Mouse (Mus musculus) limb, embryonic 14.5 days (tissue): ENCODE measurements around the gene Mapk12. TPM values are rescaled to one million over a fixed set of nuclear protein-coding genes. Genes with fewer than 3 reads are reported as not detected.

Source experiments
- ATAC-seq: fragments of 200-750 bp; cut with Nextera tagmentation; 2 replicates; pipeline ENCODE4 v1.8.0; 2017; ENCODE audit warnings: low read depth, moderate number of reproducible peaks, moderate TSS enrichment; ENCODE audit not compliant: low FRiP score
- DNase-seq: peaks from one replicate; pipeline ENCODE4 v3.0.0-alpha.2; 2015; ENCODE audit warnings: low spot score
- H3K27ac ChIP-seq: fragments of 300-500 bp; sonication (generic); replicated peaks from 2 replicates; pipeline ENCODE4 v1.5.1; 2014; ENCODE audit warnings: low read depth, mild to moderate bottlenecking, low read length, moderate library complexity, mixed read lengths
- H3K27me3 ChIP-seq: fragments of 300-500 bp; sonication (generic); 2 replicates; pipeline ENCODE4 v1.6.1; 2014; ENCODE audit warnings: low read length, mixed read lengths; ENCODE audit not compliant: control insufficient read depth, insufficient read depth
- H3K36me3 ChIP-seq: fragments of 300-500 bp; sonication (generic); 2 replicates; pipeline ENCODE4 v1.6.1; 2014; ENCODE audit warnings: mild to moderate bottlenecking, low read length, moderate library complexity, mixed read lengths; ENCODE audit not compliant: control insufficient read depth, insufficient read depth
- H3K4me1 ChIP-seq: fragments of 300-500 bp; sonication (generic); 2 replicates; pipeline ENCODE4 v1.6.1; 2014; ENCODE audit warnings: antibody characterized with exemption, low read length, mixed read lengths; ENCODE audit not compliant: control insufficient read depth, insufficient read depth
- H3K4me2 ChIP-seq: fragments of 300-500 bp; sonication (generic); replicated peaks from 2 replicates; pipeline ENCODE4 v1.6.1; 2014; ENCODE audit warnings: low read depth, mild to moderate bottlenecking, low read length, moderate library complexity; ENCODE audit not compliant: severe bottlenecking
- H3K4me3 ChIP-seq: fragments of 300-500 bp; sonication (generic); replicated peaks from 2 replicates; pipeline ENCODE4 v1.5.1; 2014; ENCODE audit warnings: low read length
- H3K9ac ChIP-seq: fragments of 300-500 bp; sonication (generic); 2 replicates; pipeline ENCODE4 v1.6.1; 2014; ENCODE audit warnings: mild to moderate bottlenecking, low read depth, low read length, moderate library complexity; ENCODE audit not compliant: severe bottlenecking
- H3K9me3 ChIP-seq: fragments of 300-500 bp; sonication (generic); 2 replicates; pipeline ENCODE4 v1.6.1; 2016; ENCODE audit warnings: low read length; ENCODE audit not compliant: control insufficient read depth
- POLR2A ChIP-seq: fragments of 200-500 bp; IDR thresholded peaks from 2 replicates; pipeline ENCODE4 v1.8.0; 2012; ENCODE audit warnings: inconsistent platforms, mild to moderate bottlenecking, moderate library complexity, borderline replicate concordance; ENCODE audit not compliant: insufficient read depth, insufficient read length; ENCODE audit errors: extremely low read depth
- WGBS: fragments of 180-500 bp; shearing (Covaris S2); extraction: QIAGEN DNeasy Blood & Tissue Kit; methylation state at CpG from one replicate; pipeline ENCODE4 v1.1.7; 2014; 5-methylcytosine and 5-hydroxymethylcytosine counted together
- microRNA-seq: library from miRNA; unstranded; fragments of <30 nt; microRNA quantifications from one replicate; pipeline ENCODE4, GENCODE M21; 2016
- polyA plus RNA-seq, 2 experiments: library from polyadenylated mRNA; depleted of rRNA in 1 of 2; stranded (reverse) in 1 of 2; unstranded in 1 of 2; fragments of >200 nt; fragmentation: Nextera tagmentation in 1 of 2; extraction: Ambion mirVana in 1 of 2; gene quantifications; 2 replicates each; pipeline versions ENCODE4 v1.2.1 to v1.2.3; 2012 to 2014

Mapk12 gene
- polyA plus RNA-seq, 2 experiments, result 8.3 to 14.9 TPM

GRCm38 (mm10) chr15:89084826-89085225 is 55.7 kb downstream of the Mapk12 start:
- Histone ChIP-seq H3K36me3 (peaks cover 72% of the 10 kb centered on the region), H3K4me1 (peaks cover 3% of the 10 kb centered on the region), H3K27ac (no peak overlapping the region), H3K4me2 (no peak overlapping the region), H3K9me3 (no peaks in the 10 kb centered on the region), H3K9ac (no peak overlapping the region), H3K27me3 (no peaks in the 10 kb centered on the region), H3K4me3 (no peak overlapping the region)
- no peak for TF ChIP-seq POLR2A
- DNase-seq, result no peak
- ATAC-seq, result no peak
- WGBS, result 91% methylated on average over 2 of the region's 2 CpGs

GRCm38 (mm10) chr15:89083906-89084305 is 56.6 kb downstream of the Mapk12 start:
- Histone ChIP-seq H3K4me3 (no peak overlapping the region), H3K4me1 (no peaks in the 10 kb centered on the region), H3K36me3 (peaks cover 75% of the 10 kb centered on the region), H3K9me3 (no peaks in the 10 kb centered on the region), H3K4me2 (no peak overlapping the region), H3K9ac (no peak overlapping the region), H3K27me3 (no peaks in the 10 kb centered on the region), H3K27ac (no peak overlapping the region)
- ATAC-seq (no peak), DNase-seq (no peak)
- 93% methylated on average over 1 of the region's 1 CpGs for WGBS
- TF ChIP-seq POLR2A, result no peak

Small RNAs within 50 kb of the gene (microRNA-seq; reads per million reads assigned to microRNA genes)
- gene Mir6958 (2.3 reads per million, percentile 3 among the genes with 10 or more reads in this experiment), gene Mir7118 (not detected)

Other genes with a start within 250 kb of the Mapk12 start
- 0.08 TPM in 1 of 2 replicates, not detected in the other for gene Ttll8, start 186.3 kb downstream of the Mapk12 start, polyA plus RNA-seq (2012; rRNA removed)
- gene Ttll8, start 186.3 kb downstream of the Mapk12 start, polyA plus RNA-seq (2014; fragmentation: Nextera tagmentation; extraction: Ambion mirVana), result not detected in 2 replicates
- 0.31 and 0.36 TPM in 2 replicates for gene Mlc1, start 161.7 kb downstream of the Mapk12 start, polyA plus RNA-seq (2012; rRNA removed)
- 0.12 and 0.21 TPM in 2 replicates for gene Mlc1, start 161.7 kb downstream of the Mapk12 start, polyA plus RNA-seq (2014; fragmentation: Nextera tagmentation; extraction: Ambion mirVana)
- 0.04 and 0.10 TPM in 2 replicates for gene Mov10l1, start 157.8 kb downstream of the Mapk12 start, polyA plus RNA-seq (2012; rRNA removed)
- 0.11 and 0.19 TPM in 2 replicates for gene Mov10l1, start 157.8 kb downstream of the Mapk12 start, polyA plus RNA-seq (2014; fragmentation: Nextera tagmentation; extraction: Ambion mirVana)
- gene Panx2, start 81.0 kb downstream of the Mapk12 start, polyA plus RNA-seq (2012; rRNA removed), result 1.9 and 2.0 TPM in 2 replicates
- 0.29 and 0.48 TPM in 2 replicates for gene Panx2, start 81.0 kb downstream of the Mapk12 start, polyA plus RNA-seq (2014; fragmentation: Nextera tagmentation; extraction: Ambion mirVana)
- 43.5 and 51.0 TPM in 2 replicates for gene Trabd, start 65.6 kb downstream of the Mapk12 start, polyA plus RNA-seq (2012; rRNA removed)
- 47.8 and 51.0 TPM in 2 replicates for gene Trabd, start 65.6 kb downstream of the Mapk12 start, polyA plus RNA-seq (2014; fragmentation: Nextera tagmentation; extraction: Ambion mirVana)
- 32.7 and 40.7 TPM in 2 replicates for gene Selenoo, start 51.6 kb downstream of the Mapk12 start, polyA plus RNA-seq (2012; rRNA removed)
- 20.6 and 22.9 TPM in 2 replicates for gene Selenoo, start 51.6 kb downstream of the Mapk12 start, polyA plus RNA-seq (2014; fragmentation: Nextera tagmentation; extraction: Ambion mirVana)
- gene Tubgcp6, start 17.6 kb downstream of the Mapk12 start, polyA plus RNA-seq (2012; rRNA removed), result 36.8 and 56.5 TPM in 2 replicates
- gene Tubgcp6, start 17.6 kb downstream of the Mapk12 start, polyA plus RNA-seq (2014; fragmentation: Nextera tagmentation; extraction: Ambion mirVana), result 17.2 and 17.6 TPM in 2 replicates
- gene Hdac10, start 12.0 kb downstream of the Mapk12 start, polyA plus RNA-seq (2012; rRNA removed), result 38.1 and 49.4 TPM in 2 replicates
- gene Hdac10, start 12.0 kb downstream of the Mapk12 start, polyA plus RNA-seq (2014; fragmentation: Nextera tagmentation; extraction: Ambion mirVana), result 18.7 and 21.8 TPM in 2 replicates
- 13.4 and 15.9 TPM in 2 replicates for gene Mapk11, start 8.9 kb upstream of the Mapk12 start, polyA plus RNA-seq (2012; rRNA removed)
- gene Mapk11, start 8.9 kb upstream of the Mapk12 start, polyA plus RNA-seq (2014; fragmentation: Nextera tagmentation; extraction: Ambion mirVana), result 7.0 and 7.3 TPM in 2 replicates
- 212 and 268 TPM in 2 replicates for gene Plxnb2, start 40.1 kb upstream of the Mapk12 start, polyA plus RNA-seq (2012; rRNA removed)
- 170 and 183 TPM in 2 replicates for gene Plxnb2, start 40.1 kb upstream of the Mapk12 start, polyA plus RNA-seq (2014; fragmentation: Nextera tagmentation; extraction: Ambion mirVana)
- 39.2 and 53.6 TPM in 2 replicates for gene Dennd6b, start 55.8 kb upstream of the Mapk12 start, polyA plus RNA-seq (2012; rRNA removed)
- 12.7 and 14.0 TPM in 2 replicates for gene Dennd6b, start 55.8 kb upstream of the Mapk12 start, polyA plus RNA-seq (2014; fragmentation: Nextera tagmentation; extraction: Ambion mirVana)
- 59.0 and 71.5 TPM in 2 replicates for gene Ppp6r2, start 70.8 kb upstream of the Mapk12 start, polyA plus RNA-seq (2012; rRNA removed)
- 28.3 and 31.7 TPM in 2 replicates for gene Ppp6r2, start 70.8 kb upstream of the Mapk12 start, polyA plus RNA-seq (2014; fragmentation: Nextera tagmentation; extraction: Ambion mirVana)
- 154 and 170 TPM in 2 replicates for gene Sbf1, start 174.6 kb upstream of the Mapk12 start, polyA plus RNA-seq (2012; rRNA removed)
- gene Sbf1, start 174.6 kb upstream of the Mapk12 start, polyA plus RNA-seq (2014; fragmentation: Nextera tagmentation; extraction: Ambion mirVana), result 65.1 and 72.3 TPM in 2 replicates
- gene Adm2, start 182.0 kb upstream of the Mapk12 start, polyA plus RNA-seq (2012; rRNA removed), result 0.74 and 1.0 TPM in 2 replicates
- gene Adm2, start 182.0 kb upstream of the Mapk12 start, polyA plus RNA-seq (2014; fragmentation: Nextera tagmentation; extraction: Ambion mirVana), result 0.52 TPM in 1 of 2 replicates, not detected in the other
- not detected in 2 replicates for gene Miox, start 193.7 kb upstream of the Mapk12 start, polyA plus RNA-seq (2012; rRNA removed)
- not detected in 2 replicates for gene Miox, start 193.7 kb upstream of the Mapk12 start, polyA plus RNA-seq (2014; fragmentation: Nextera tagmentation; extraction: Ambion mirVana)
- 55.7 and 74.0 TPM in 2 replicates for gene Lmf2, start 215.0 kb upstream of the Mapk12 start, polyA plus RNA-seq (2012; rRNA removed)
- gene Lmf2, start 215.0 kb upstream of the Mapk12 start, polyA plus RNA-seq (2014; fragmentation: Nextera tagmentation; extraction: Ambion mirVana), result 49.1 and 53.6 TPM in 2 replicates
- gene Ncaph2, start 215.0 kb upstream of the Mapk12 start, polyA plus RNA-seq (2012; rRNA removed), result 153 and 209 TPM in 2 replicates
- 145 and 160 TPM in 2 replicates for gene Ncaph2, start 215.0 kb upstream of the Mapk12 start, polyA plus RNA-seq (2014; fragmentation: Nextera tagmentation; extraction: Ambion mirVana)
- gene Sco2, start 233.1 kb upstream of the Mapk12 start, polyA plus RNA-seq (2012; rRNA removed), result 19.8 and 27.2 TPM in 2 replicates
- 7.5 and 10.3 TPM in 2 replicates for gene Sco2, start 233.1 kb upstream of the Mapk12 start, polyA plus RNA-seq (2014; fragmentation: Nextera tagmentation; extraction: Ambion mirVana)
- gene Tymp, start 236.3 kb upstream of the Mapk12 start, polyA plus RNA-seq (2012; rRNA removed), result 2.0 and 3.3 TPM in 2 replicates
- 1.3 and 1.6 TPM in 2 replicates for gene Tymp, start 236.3 kb upstream of the Mapk12 start, polyA plus RNA-seq (2014; fragmentation: Nextera tagmentation; extraction: Ambion mirVana)
- gene Odf3b, start 238.6 kb upstream of the Mapk12 start, polyA plus RNA-seq (2012; rRNA removed), result 0.24 and 0.62 TPM in 2 replicates
- gene Odf3b, start 238.6 kb upstream of the Mapk12 start, polyA plus RNA-seq (2014; fragmentation: Nextera tagmentation; extraction: Ambion mirVana), result 0.67 and 0.72 TPM in 2 replicates
- 0.03 TPM in 1 of 2 replicates, not detected in the other for gene Klhdc7b, start 244.2 kb upstream of the Mapk12 start, polyA plus RNA-seq (2012; rRNA removed)
- not detected in 2 replicates for gene Klhdc7b, start 244.2 kb upstream of the Mapk12 start, polyA plus RNA-seq (2014; fragmentation: Nextera tagmentation; extraction: Ambion mirVana)